Mouse (Mus musculus): Measurements from ENCODE around the gene Vmn2r93. TPM values are rescaled to one million over a fixed set of nuclear protein-coding genes. Genes with fewer than 3 reads are reported as not detected.

Vmn2r93 gene
- polyA plus RNA-seq (2015; fragmentation: Nextera tagmentation; extraction: Ambion mirVana): not detected in 2 replicates

GRCm38 (mm10) chr17:18297799-18298198 lies at the start of gene Vmn2r93:
Vmn2r93 (plus strand) TSS chr17:18298099.
- WGBS: 26% methylated on average over 1 of the region's 1 CpGs
- no peak within 1 kb of the TSS for H3K4me2 ChIP-seq (replicated peaks; ENCODE audit: low read depth, low read length)
- H3K4me1 ChIP-seq (ENCODE audit: insufficient read depth, low read length): no peaks in the 10 kb centered on the region
- H3K9me3 ChIP-seq (ENCODE audit: low read length): no peaks in the 10 kb centered on the region; the same call in 1 of the 2 replicates
- no peak within 1 kb of the TSS for H3K27ac ChIP-seq (ENCODE audit: low read length)
- ATAC-seq (ENCODE audit: low FRiP score, low TSS enrichment): no peak
- H3K36me3 ChIP-seq (ENCODE audit: insufficient read depth, low read length): no peaks in the 10 kb centered on the region
- no peak within 1 kb of the TSS for H3K9ac ChIP-seq (replicated peaks; ENCODE audit: low read length)
- H3K27me3 ChIP-seq (ENCODE audit: insufficient read depth, low read length): no peaks in the 10 kb centered on the region
- no peak within 1 kb of the TSS for H3K4me3 ChIP-seq (ENCODE audit: low read length)

GRCm38 (mm10) chr17:18277656-18278055 lies 20.2 kb upstream of the Vmn2r93 start, which contains the start of gene Vmn2r94:
Vmn2r94 (minus strand) TSS chr17:18277756.
- Histone ChIP-seq H3K9me3 (ENCODE audit: low read length) (no peaks in the 10 kb centered on the region), H3K4me2 (replicated peaks; ENCODE audit: low read depth, low read length) (no peak within 1 kb of the TSS), H3K27me3 (ENCODE audit: insufficient read depth, low read length) (no peaks in the 10 kb centered on the region), H3K27ac (ENCODE audit: low read length) (no peak within 1 kb of the TSS), H3K4me3 (ENCODE audit: low read length) (no peak within 1 kb of the TSS), H3K4me1 (ENCODE audit: insufficient read depth, low read length) (no peaks in the 10 kb centered on the region), H3K36me3 (ENCODE audit: insufficient read depth, low read length) (no peaks in the 10 kb centered on the region), H3K9ac (replicated peaks; ENCODE audit: low read length) (no peak within 1 kb of the TSS)
- 61% methylated on average over 2 of the region's 2 CpGs for WGBS
- ATAC-seq (ENCODE audit: low FRiP score, low TSS enrichment): no peak

GRCm38 (mm10) chr17:18323031-18323430 lies 25.1 kb downstream of the Vmn2r93 start:
- no peak overlapping the region for H3K4me2 ChIP-seq (replicated peaks; ENCODE audit: low read depth, low read length)
- no peaks in the 10 kb centered on the region for H3K27me3 ChIP-seq (ENCODE audit: insufficient read depth, low read length)
- ATAC-seq (ENCODE audit: low FRiP score, low TSS enrichment): no peak
- 93% methylated on average over 2 of the region's 2 CpGs for WGBS
- H3K9me3 ChIP-seq (ENCODE audit: low read length): peaks cover 9% of the 10 kb centered on the region; the same call in 1 of the 2 replicates
- H3K4me1 ChIP-seq (ENCODE audit: insufficient read depth, low read length): no peaks in the 10 kb centered on the region
- H3K27ac ChIP-seq (ENCODE audit: low read length): no peak overlapping the region
- no peak overlapping the region for H3K4me3 ChIP-seq (ENCODE audit: low read length)
- H3K36me3 ChIP-seq (ENCODE audit: insufficient read depth, low read length): no peaks in the 10 kb centered on the region
- no peak overlapping the region for H3K9ac ChIP-seq (replicated peaks; ENCODE audit: low read length)

- H3K36me3 ChIP-seq (ENCODE audit: insufficient read depth, low read length): no peaks in the 10 kb centered on the region
- no peak overlapping the region for H3K27ac ChIP-seq (ENCODE audit: low read length)
- no peak overlapping the region for H3K4me3 ChIP-seq (ENCODE audit: low read length)
- WGBS: 78% methylated on average over 1 of the region's 1 CpGs
- no peak for ATAC-seq (ENCODE audit: low FRiP score, low TSS enrichment)
- no peaks in the 10 kb centered on the region for H3K4me1 ChIP-seq (ENCODE audit: insufficient read depth, low read length)
- H3K9ac ChIP-seq (replicated peaks; ENCODE audit: low read length): no peak overlapping the region
- H3K9me3 ChIP-seq (ENCODE audit: low read length): peaks cover 4% of the 10 kb centered on the region
- H3K4me2 ChIP-seq (replicated peaks; ENCODE audit: low read depth, low read length): no peak overlapping the region
- H3K27me3 ChIP-seq (ENCODE audit: insufficient read depth, low read length): no peaks in the 10 kb centered on the region
Observed at GRCm38 (mm10) chr17:18360007-18360406, 62.1 kb downstream of the Vmn2r93 start.

- peaks cover 4% of the 10 kb centered on the region for H3K9me3 ChIP-seq (ENCODE audit: low read length)
- no peaks in the 10 kb centered on the region for H3K4me1 ChIP-seq (ENCODE audit: insufficient read depth, low read length)
- WGBS: 46% methylated on average over 3 of the region's 3 CpGs
- ATAC-seq (ENCODE audit: low FRiP score, low TSS enrichment): no peak
- H3K4me3 ChIP-seq (ENCODE audit: low read length): no peak overlapping the region
- H3K4me2 ChIP-seq (replicated peaks; ENCODE audit: low read depth, low read length): no peak overlapping the region
- H3K9ac ChIP-seq (replicated peaks; ENCODE audit: low read length): no peak overlapping the region
- no peaks in the 10 kb centered on the region for H3K36me3 ChIP-seq (ENCODE audit: insufficient read depth, low read length)
- no peak overlapping the region for H3K27ac ChIP-seq (ENCODE audit: low read length)
- no peaks in the 10 kb centered on the region for H3K27me3 ChIP-seq (ENCODE audit: insufficient read depth, low read length)
Observed at GRCm38 (mm10) chr17:18360602-18361001, 62.7 kb downstream of the Vmn2r93 start.

Other genes with a start within 250 kb of the Vmn2r93 start
- not detected in 2 replicates for gene Vmn2r124, start 248.7 kb upstream of the Vmn2r93 start, polyA plus RNA-seq (2015; fragmentation: Nextera tagmentation; extraction: Ambion mirVana)
- gene Vmn2r91, start 213.1 kb upstream of the Vmn2r93 start, polyA plus RNA-seq (2015; fragmentation: Nextera tagmentation; extraction: Ambion mirVana): not detected in 2 replicates
- gene Vmn2r92, start 146.2 kb upstream of the Vmn2r93 start, polyA plus RNA-seq (2015; fragmentation: Nextera tagmentation; extraction: Ambion mirVana): not detected in 2 replicates
- not detected in 2 replicates for gene Vmn2r94, start 20.3 kb upstream of the Vmn2r93 start, polyA plus RNA-seq (2015; fragmentation: Nextera tagmentation; extraction: Ambion mirVana)
- gene Vmn2r95, start 126.0 kb downstream of the Vmn2r93 start, polyA plus RNA-seq (2015; fragmentation: Nextera tagmentation; extraction: Ambion mirVana): not detected in 2 replicates